Mouse (Mus musculus) kidney, adult 2 months (tissue): ENCODE measurements around the gene Pik3r2. TPM values are rescaled to one million over a fixed set of nuclear protein-coding genes. Genes with fewer than 3 reads are reported as not detected.

Experiments used
- DNase-seq: peaks from one replicate; pipeline ENCODE4 v3.0.0; 2021
- H3K27ac ChIP-seq: fragments of 200-500 bp; 2 replicates; pipeline ENCODE4 v1.5.1; 2012; ENCODE audit warnings: low read depth, low read length, control low read depth, inconsistent platforms; ENCODE audit not compliant: insufficient read depth
- H3K27me3 ChIP-seq: fragments of 200-500 bp; replicated peaks from 2 replicates; pipeline ENCODE4 v1.6.1; 2012; ENCODE audit warnings: mild to moderate bottlenecking, moderate library complexity, low read length, inconsistent platforms; ENCODE audit not compliant: control insufficient read depth, insufficient read depth
- H3K36me3 ChIP-seq: fragments of 200-500 bp; 2 replicates; pipeline ENCODE4 v1.6.1; 2012; ENCODE audit warnings: mild to moderate bottlenecking, moderate library complexity, low read length, inconsistent platforms; ENCODE audit not compliant: control insufficient read depth, insufficient read depth
- H3K4me1 ChIP-seq: fragments of 200-500 bp; 2 replicates; pipeline ENCODE4 v1.6.1; 2011; ENCODE audit warnings: low read length; ENCODE audit not compliant: control insufficient read depth, insufficient read depth
- H3K4me3 ChIP-seq: fragments of 200-500 bp; 2 replicates; pipeline ENCODE4 v1.5.1; 2011; ENCODE audit warnings: mild to moderate bottlenecking, low read depth, low read length, control low read depth; ENCODE audit not compliant: insufficient read depth
- CTCF ChIP-seq: fragments of 200-500 bp; conservative IDR thresholded peaks from 2 replicates; pipeline ENCODE4 v1.5.1; 2011; ENCODE audit warnings: low read depth, mild to moderate bottlenecking, control low read depth, low read length, moderate library complexity, mixed read lengths; ENCODE audit not compliant: insufficient read depth, insufficient read length
- POLR2A ChIP-seq: fragments of 200-500 bp; IDR thresholded peaks from one replicate; pipeline ENCODE4 v1.6.1; 2011; ENCODE audit warnings: low read depth, low read length, control low read depth
- WGBS: fragments of 180-500 bp; shearing (Covaris S2); methylation state at CpG from one replicate; pipeline ENCODE4 v1.1.7; 2018; 5-methylcytosine and 5-hydroxymethylcytosine counted together
- polyA plus RNA-seq: library from polyadenylated mRNA; depleted of rRNA; stranded (reverse); fragments of >200 nt; gene quantifications from 2 replicates; pipeline ENCODE4 v1.2.3, GENCODE M21; 2012

Gene Pik3r2
- polyA plus RNA-seq, 1 experiment: 60.5 TPM

DNA sequence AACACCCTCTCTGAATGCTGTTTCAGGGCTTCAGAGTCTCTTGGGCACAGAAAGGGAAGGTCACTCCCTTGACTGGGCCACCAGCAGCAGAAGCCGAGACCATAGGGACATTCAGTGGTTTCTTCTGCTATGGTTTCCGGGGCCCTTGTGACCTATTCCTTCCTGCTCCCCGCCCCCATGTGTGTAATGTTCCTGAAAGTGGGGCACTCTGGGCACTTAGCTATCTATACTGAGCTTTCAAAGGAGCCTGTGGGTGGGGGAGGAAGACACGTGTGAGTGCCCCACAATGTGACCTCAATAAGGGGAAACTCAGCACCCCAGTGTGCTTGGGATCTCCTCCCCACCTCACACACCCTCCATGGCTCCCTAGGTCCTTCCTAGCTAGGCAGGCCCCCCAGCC, 30.0 kb upstream of the Pik3r2 start:
- Histone ChIP-seq H3K27me3 (no peaks in the 10 kb centered on the region), H3K4me1 (no peaks in the 10 kb centered on the region), H3K4me3 (no peak overlapping the region), H3K36me3 (no peaks in the 10 kb centered on the region), H3K27ac (no peak overlapping the region)
- peak; percentile 46 for DNase-seq
- no peak for TF ChIP-seq CTCF
- TF ChIP-seq POLR2A: no peak
- WGBS: 77% methylated on average over 4 of the region's 4 CpGs

DNA sequence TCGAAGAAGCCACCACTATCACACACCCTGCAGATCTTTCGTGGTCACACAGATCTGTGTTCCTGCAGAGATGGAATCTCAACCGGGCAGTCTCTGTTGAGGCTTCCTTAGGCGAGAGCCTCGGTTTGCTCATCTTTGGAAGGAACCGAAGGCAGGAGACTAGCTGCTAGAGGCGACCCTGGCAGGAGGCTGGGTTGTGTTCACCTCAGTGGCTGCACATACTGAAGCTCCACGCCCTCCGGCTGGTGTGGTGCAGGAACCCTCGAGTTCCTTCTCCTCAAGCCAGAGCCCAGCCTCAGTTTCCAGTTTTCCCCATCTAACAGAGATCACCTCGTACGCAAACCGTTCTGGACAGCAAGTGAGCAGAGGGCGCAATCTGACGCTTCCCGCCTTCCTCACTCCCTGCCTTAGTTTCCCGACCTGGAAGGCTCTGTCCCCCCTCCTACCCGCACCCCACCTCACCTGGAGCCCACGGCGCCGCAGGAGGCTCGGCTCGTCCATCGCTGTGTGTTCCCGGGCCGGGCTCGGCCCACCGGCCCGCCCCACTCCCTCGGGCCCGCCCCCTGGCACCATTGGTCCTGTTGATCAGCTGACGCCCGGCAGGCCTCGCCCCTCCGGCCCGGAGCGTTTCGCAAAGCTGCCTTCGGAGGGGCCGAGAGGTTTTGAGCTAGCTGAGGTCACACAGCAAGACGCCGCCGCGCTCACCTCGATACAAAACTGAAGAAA, 28.1 kb upstream of the Pik3r2 start, which contains the start of gene Mast3:
TSS of gene Mast3 (minus strand) at position 574 of the 726 bp plus-strand sequence.
- Histone ChIP-seq H3K36me3 (no peaks in the 10 kb centered on the region), H3K27ac (no peak within 1 kb of the TSS)

DNA sequence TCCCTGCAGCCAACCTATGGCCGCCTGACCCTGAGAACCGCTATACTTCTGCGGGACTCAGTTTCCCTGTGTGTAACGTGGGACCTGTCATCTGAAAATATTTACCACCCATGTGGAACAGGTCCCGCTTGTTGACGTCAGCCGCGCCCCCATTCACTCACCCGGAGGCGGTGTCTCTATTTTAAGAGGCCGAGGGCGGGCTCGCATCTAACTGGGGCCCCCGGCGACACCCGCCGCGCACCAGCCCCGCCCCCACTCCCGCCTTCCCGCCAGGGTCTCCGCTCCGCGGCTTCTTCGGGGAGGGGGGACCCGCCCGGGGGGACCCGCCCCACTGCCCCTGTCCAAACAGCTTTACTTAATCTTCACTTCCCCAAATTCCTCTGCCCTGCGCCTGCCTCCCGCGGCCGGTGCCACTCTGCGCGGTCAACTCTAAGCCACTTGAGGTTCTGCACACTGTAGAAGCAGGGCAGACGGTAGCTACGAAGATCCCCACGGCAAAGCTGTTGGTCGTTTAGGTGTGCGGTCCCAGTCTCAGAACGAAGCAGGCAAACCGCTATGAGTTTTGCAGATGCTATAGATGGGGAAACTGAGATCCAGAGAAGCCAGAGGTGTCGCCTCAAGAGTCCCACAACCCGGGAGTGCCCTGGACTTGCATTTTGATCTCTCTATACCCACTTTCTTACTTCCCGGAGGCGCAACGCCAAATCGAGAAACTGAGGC, 27.4 kb upstream of the Pik3r2 start:
- Histone ChIP-seq H3K27me3 (no peaks in the 10 kb centered on the region), H3K27ac (no peak overlapping the region), H3K36me3 (no peaks in the 10 kb centered on the region), H3K4me1 (no peaks in the 10 kb centered on the region), H3K4me3 (peak overlapping the region; percentile 77)
- WGBS: 4% methylated on average over 47 of the region's 47 CpGs
- peak; percentile 37 for DNase-seq
- TF ChIP-seq CTCF (no peak), POLR2A (no peak)

More for the DNA sequence above, 28.1 kb upstream of the Pik3r2 start, which contains the start of gene Mast3:
- H3K27me3 ChIP-seq: no peaks in the 10 kb centered on the region
- 1% methylated on average over 44 of the region's 45 CpGs for WGBS
- no peaks in the 10 kb centered on the region for H3K4me1 ChIP-seq
- no peak for TF ChIP-seq POLR2A
- no peak for TF ChIP-seq CTCF
- peak; percentile 93 for DNase-seq
- H3K4me3 ChIP-seq: peak within 1 kb of the TSS; percentile 77

DNA sequence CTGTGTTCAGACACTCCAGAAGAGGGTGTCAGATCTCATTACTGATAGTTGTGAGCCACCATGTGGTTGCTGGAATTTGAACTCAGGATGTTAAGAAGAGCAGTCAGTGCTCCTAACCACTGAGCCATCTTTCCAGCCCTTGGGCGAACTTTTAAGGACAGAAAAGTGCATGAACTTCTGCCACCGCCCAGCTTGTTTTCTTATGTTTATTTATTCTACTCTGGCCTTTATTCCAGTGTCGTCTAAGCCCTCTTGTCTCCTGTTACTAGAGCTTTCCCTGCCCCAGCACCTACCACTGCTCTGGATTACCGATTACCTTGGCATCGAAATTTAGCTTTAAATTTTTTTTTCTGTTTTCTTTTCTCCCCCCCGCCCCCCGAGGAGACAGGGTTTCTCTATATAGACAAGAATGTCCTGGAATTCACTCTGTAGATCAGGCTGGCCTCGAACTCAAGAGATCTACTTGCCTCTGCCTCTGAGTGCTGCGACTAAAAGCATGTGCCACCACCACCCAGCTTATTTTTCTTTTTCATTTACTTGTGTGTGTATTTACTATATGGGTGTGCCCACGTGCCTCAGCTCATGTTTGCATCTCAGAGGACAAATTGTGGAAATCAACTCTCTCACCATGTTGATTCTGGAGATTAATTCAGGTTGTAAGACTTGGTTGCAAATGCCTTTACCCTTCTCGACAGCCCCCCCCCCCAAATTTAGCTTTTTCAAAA, 26.4 kb upstream of the Pik3r2 start:
- Histone ChIP-seq H3K4me1 (no peaks in the 10 kb centered on the region; the same call in 1 of the 2 replicates), H3K27ac (no peak overlapping the region), H3K27me3 (no peaks in the 10 kb centered on the region), H3K36me3 (no peaks in the 10 kb centered on the region), H3K4me3 (no peak overlapping the region)
- no peak for TF ChIP-seq CTCF
- no peak for TF ChIP-seq POLR2A
- no peak for DNase-seq
- 76% methylated on average over 11 of the region's 11 CpGs for WGBS

DNA sequence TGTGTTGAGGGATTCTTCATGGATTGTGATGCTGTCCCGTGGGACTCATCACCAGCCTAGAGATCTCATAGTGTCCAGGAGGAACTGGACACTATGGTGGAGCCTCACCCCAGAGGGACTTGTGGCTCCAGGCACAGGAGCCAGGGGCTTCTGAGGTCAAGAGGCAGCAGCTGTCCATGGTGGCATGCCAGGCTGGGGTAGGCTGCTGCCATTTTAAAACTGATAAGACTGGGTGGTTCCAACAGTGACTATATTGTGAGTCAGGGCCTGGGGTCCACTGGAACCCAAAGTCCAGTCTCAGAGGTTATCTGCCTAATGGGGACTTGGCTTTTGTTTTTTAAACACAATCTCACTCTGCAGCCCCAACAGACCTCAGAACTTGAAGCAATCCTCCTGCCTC, 25.3 kb upstream of the Pik3r2 start:
- no peak for DNase-seq
- no peak for TF ChIP-seq CTCF
- TF ChIP-seq POLR2A: no peak
- Histone ChIP-seq H3K4me1 (no peaks in the 10 kb centered on the region; the same call in 1 of the 2 replicates), H3K27ac (no peak overlapping the region), H3K27me3 (no peaks in the 10 kb centered on the region), H3K4me3 (no peak overlapping the region), H3K36me3 (no peaks in the 10 kb centered on the region)
- WGBS: 79% methylated on average over 1 of the region's 1 CpGs

DNA sequence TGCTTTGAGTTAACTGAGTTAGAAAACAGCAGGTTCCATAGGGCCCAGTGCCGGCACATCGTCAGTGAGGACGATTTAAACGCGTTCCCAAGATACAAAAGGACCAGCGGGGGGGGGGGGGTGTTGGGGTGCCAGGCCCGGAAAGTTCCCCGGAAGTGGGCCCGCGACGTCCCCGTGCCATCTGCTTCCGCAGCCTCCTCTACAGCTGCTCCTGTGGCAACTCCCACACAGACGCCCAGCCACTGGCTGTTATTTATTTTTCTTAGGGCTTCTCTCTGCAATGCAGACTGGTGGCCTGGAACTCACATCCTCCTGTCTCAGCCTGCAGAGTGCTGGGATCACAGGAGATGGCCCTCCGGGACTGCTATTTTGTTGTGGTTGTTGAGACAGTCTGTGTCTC, 24.6 kb upstream of the Pik3r2 start:
- TF ChIP-seq POLR2A: no peak
- TF ChIP-seq CTCF: no peak
- H3K27ac ChIP-seq: no peak overlapping the region
- H3K4me1 ChIP-seq: no peaks in the 10 kb centered on the region; the same call in 1 of the 2 replicates
- no peaks in the 10 kb centered on the region for H3K36me3 ChIP-seq
- DNase-seq: no peak
- H3K4me3 ChIP-seq: no peak overlapping the region
- 22% methylated on average over 15 of the region's 15 CpGs for WGBS
- H3K27me3 ChIP-seq: no peaks in the 10 kb centered on the region

DNA sequence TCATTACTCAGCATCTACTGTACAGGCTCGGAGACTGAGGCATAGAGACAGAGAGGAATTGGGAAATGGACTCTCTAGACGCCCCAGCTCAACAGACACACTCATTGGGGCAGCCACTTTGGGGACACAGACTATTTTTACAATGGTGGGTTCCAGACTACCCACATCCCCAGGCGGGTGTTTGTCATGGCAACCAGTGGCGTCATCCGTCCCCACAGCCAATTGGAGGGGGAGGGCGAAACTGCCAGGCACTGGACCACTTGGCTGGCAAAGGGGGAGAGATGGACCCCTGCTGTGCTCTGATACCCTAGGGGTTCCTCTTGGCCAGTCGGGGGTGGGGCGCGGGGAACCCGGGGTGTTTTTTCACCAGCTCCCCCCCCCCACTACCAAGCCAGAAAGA, 24.1 kb upstream of the Pik3r2 start:
- no peaks in the 10 kb centered on the region for H3K36me3 ChIP-seq
- no peaks in the 10 kb centered on the region for H3K27me3 ChIP-seq
- no peak for DNase-seq
- no peaks in the 10 kb centered on the region; the same call in 1 of the 2 replicates for H3K4me1 ChIP-seq
- TF ChIP-seq POLR2A (no peak), CTCF (no peak)
- 68% methylated on average over 10 of the region's 10 CpGs for WGBS
- no peak overlapping the region for H3K4me3 ChIP-seq
- no peak overlapping the region for H3K27ac ChIP-seq
